Mouse (Mus musculus): ENCODE data around the gene Lrrc28.

- TF ChIP-seq USF1 (IDR thresholded peaks at IDR 0.05; ENCODE audit: low read depth) (no peak), CTCF (IDR thresholded peaks at IDR 0.05; ENCODE audit: control insufficient read depth, insufficient read depth, insufficient read length) (no peak), MYOD1 (IDR thresholded peaks at IDR 0.05; ENCODE audit: control insufficient read depth, insufficient read length, low read depth) (no peak), CEBPB (IDR thresholded peaks at IDR 0.05; ENCODE audit: low read depth) (no peak), MYOG (IDR thresholded peaks at IDR 0.05; ENCODE audit: control insufficient read depth, extremely low read depth, insufficient read length) (no peak), MAX (IDR thresholded peaks at IDR 0.05) (no peak), FOSL1 (IDR thresholded peaks at IDR 0.05; ENCODE audit: insufficient read depth, low read length, poor library complexity, severe bottlenecking) (no peak)
Observed at GRCm38 (mm10) chr7:67681078-67681477, 36.0 kb upstream of the Lrrc28 start.
